In genomic region chr2:172934891-172935740, GRCm38 (mm10) we compare ENCODE assay signal across 8 mouse cellular contexts. TPM values are rescaled to one million over a fixed set of nuclear protein-coding genes. Genes with fewer than 3 reads are reported as not detected.
DNase-seq lines count a peak whose midpoint lies in the region; ATAC-seq and TF ChIP-seq lines count a peak whose summit lies in the region.

No protein-coding gene starts in this region.

- peak overlapping the region; percentile 71 for H3K4me2 ChIP-seq in kidney, embryonic 16.5 days (replicated peaks; ENCODE audit: low read depth, low read length)
- peak overlapping the region; percentile 97 for H3K4me2 ChIP-seq in limb, embryonic 14.5 days (replicated peaks; ENCODE audit: low read depth, low read length, severe bottlenecking)

- peak overlapping the region; percentile 32 for H3K4me3 ChIP-seq in kidney, embryonic 16.5 days (ENCODE audit: low read length)
- peak overlapping the region; percentile 71 for H3K4me3 ChIP-seq in forebrain, embryonic 10.5 days
- H3K4me3 ChIP-seq in limb, embryonic 14.5 days (replicated peaks; ENCODE audit: low read length): peak overlapping the region; percentile 23

- peak overlapping the region; percentile 64 for H3K9ac ChIP-seq in kidney, embryonic 16.5 days (replicated peaks; ENCODE audit: low read length)
- 0 out of 2 replicates have a peak overlapping the region, but pooled peaks have one; percentile 28 for H3K9ac ChIP-seq in limb, embryonic 14.5 days (ENCODE audit: low read depth, low read length, severe bottlenecking)

- 12% methylated on average over 30 of the region's 30 CpGs for WGBS in kidney, embryonic 16.5 days
- 1% methylated on average over 30 of the region's 30 CpGs for WGBS in forebrain, embryonic 10.5 days
- WGBS in limb, embryonic 14.5 days: 7% methylated on average over 30 of the region's 30 CpGs

- H3K27me3 ChIP-seq in kidney, embryonic 16.5 days (ENCODE audit: insufficient read depth, low read length): peaks cover 6% of the 10 kb centered on the region; the same call in 1 of the 2 replicates
- peaks cover 95% of the 10 kb centered on the region for H3K27me3 ChIP-seq in forebrain, embryonic 10.5 days (ENCODE audit: poor library complexity, severe bottlenecking)
- H3K27me3 ChIP-seq in limb, embryonic 14.5 days (ENCODE audit: control insufficient read depth, insufficient read depth, low read length): no peaks in the 10 kb centered on the region; the same call in 1 of the 2 replicates

- peaks cover 92% of the 10 kb centered on the region for H3K4me1 ChIP-seq in kidney, embryonic 16.5 days (ENCODE audit: insufficient read depth, low read length)
- H3K4me1 ChIP-seq in forebrain, embryonic 10.5 days: peaks cover 100% of the 10 kb centered on the region
- peaks cover 76% of the 10 kb centered on the region for H3K4me1 ChIP-seq in limb, embryonic 14.5 days (ENCODE audit: control insufficient read depth, insufficient read depth, low read length)

- peak overlapping the region; percentile 74 for H3K27ac ChIP-seq in kidney, embryonic 16.5 days (ENCODE audit: low read length)
- peak overlapping the region; percentile 90 for H3K27ac ChIP-seq in forebrain, embryonic 10.5 days
- H3K27ac ChIP-seq in limb, embryonic 14.5 days (replicated peaks; ENCODE audit: low read depth, low read length): peak overlapping the region; percentile 70

- H3K36me3 ChIP-seq in kidney, embryonic 16.5 days (ENCODE audit: insufficient read depth, low read length): no peaks in the 10 kb centered on the region
- no peaks in the 10 kb centered on the region for H3K36me3 ChIP-seq in forebrain, embryonic 10.5 days (replicated peaks)
- no peaks in the 10 kb centered on the region for H3K36me3 ChIP-seq in limb, embryonic 14.5 days (ENCODE audit: control insufficient read depth, insufficient read depth, low read length)

- H3K9me3 ChIP-seq in kidney, embryonic 16.5 days (ENCODE audit: low read length): no peaks in the 10 kb centered on the region
- no peaks in the 10 kb centered on the region for H3K9me3 ChIP-seq in forebrain, embryonic 10.5 days
- no peaks in the 10 kb centered on the region for H3K9me3 ChIP-seq in limb, embryonic 14.5 days (ENCODE audit: control insufficient read depth, low read length)

- TF ChIP-seq POLR2A in limb, embryonic 14.5 days (IDR thresholded peaks at IDR 0.05; ENCODE audit: borderline replicate concordance, extremely low read depth, insufficient read depth, insufficient read length): no peak

- no peak for DNase-seq in kidney, adult 18-20 months
- DNase-seq in forebrain, embryonic 10.5 days (ENCODE audit: extremely low spot score, low spot score): peak; percentile 61
- no peak for DNase-seq in limb, embryonic 14.5 days (ENCODE audit: low spot score)
- peak; percentile 42 for DNase-seq in skeletal muscle tissue, adult 2 months (ENCODE audit: low read depth, low spot score)
- DNase-seq in testis, postnatal 14 days (ENCODE audit: low spot score): no peak
- no peak for DNase-seq in frontal cortex, postnatal 25 days (ENCODE audit: low spot score in 2 of 2)
- no peak for DNase-seq in left cerebral cortex, adult 8-10 months (ENCODE audit: low spot score in 2 of 2)

- ATAC-seq in kidney, embryonic 16.5 days (ENCODE audit: low FRiP score, low TSS enrichment): 0 out of 2 replicates have a peak, but pooled peaks have one; percentile 13
- no peak for ATAC-seq in limb, embryonic 14.5 days (ENCODE audit: low FRiP score, low read depth)

RNA-seq across cellular contexts. Expression of gene Bmp7, which starts 5.0 kb away (rescaled TPM):
- 39.8 and 49.7 TPM in 2 replicates for polyA plus RNA-seq in kidney, embryonic 16.5 days (2015; fragmentation: Nextera tagmentation; extraction: Ambion mirVana)
- polyA plus RNA-seq in forebrain, embryonic 10.5 days (2016; fragmentation: Nextera tagmentation; extraction: Ambion mirVana): 21.2 and 21.4 TPM in 2 replicates
- polyA plus RNA-seq in limb, embryonic 14.5 days (2012; rRNA removed): 41.9 and 52.2 TPM in 2 replicates
- 28.6 and 33.4 TPM in 2 replicates for polyA plus RNA-seq in limb, embryonic 14.5 days (2014; fragmentation: Nextera tagmentation; extraction: Ambion mirVana)
- total RNA-seq in left cerebral cortex, adult 8-10 months (2022): 10 to 100 TPM; 13.4 to 14.3 (median 13.9) TPM

RNA-seq across cellular contexts. Expression of gene Spo11, which starts 42.4 kb away (rescaled TPM):
- 0.05 and 0.23 TPM in 2 replicates for polyA plus RNA-seq in kidney, embryonic 16.5 days (2015; fragmentation: Nextera tagmentation; extraction: Ambion mirVana)
- polyA plus RNA-seq in forebrain, embryonic 10.5 days (2016; fragmentation: Nextera tagmentation; extraction: Ambion mirVana): 0.42 and 0.73 TPM in 2 replicates
- polyA plus RNA-seq in limb, embryonic 14.5 days (2012; rRNA removed): 3.2 TPM in 2 replicates
- 2.2 and 2.5 TPM in 2 replicates for polyA plus RNA-seq in limb, embryonic 14.5 days (2014; fragmentation: Nextera tagmentation; extraction: Ambion mirVana)
- total RNA-seq in left cerebral cortex, adult 8-10 months (2022): under 1 TPM; 0.32 to 0.59 (median 0.41) TPM

Comparison
In these comparisons a context has a peak if more than half of its experiments do, and no peak if none do; other contexts are left out.
1. DNase-seq: peak in forebrain, embryonic 10.5 days (single experiment) and skeletal muscle tissue, adult 2 months (single experiment); none in kidney, adult 18-20 months (single experiment), limb, embryonic 14.5 days (single experiment), testis, postnatal 14 days (single experiment), frontal cortex, postnatal 25 days (0 of 2) and left cerebral cortex, adult 8-10 months (0 of 2).
2. Peak in every context shown above with its lines, with median percentiles within 50 percentile points of each other: H3K27ac ChIP-seq and H3K4me3 ChIP-seq.